Mouse (Mus musculus) naive thymus-derived CD4-positive, alpha-beta T cell, adult 2 months (primary cell): Measurements from ENCODE around the gene Smco2.

Experiments used
- DNase-seq: peaks from one replicate; pipeline ENCODE4 v3.0.0-alpha.2; 2011; ENCODE audit warnings: low read depth

Gene Smco2

GRCm38 (mm10) chr6:146850050-146850449 is at the start of gene Smco2:
Gene Smco2, plus strand, starts transcription at chr6:146850104.
- no peak for DNase-seq

- DNase-seq = no peak
These were observed 39.9 kb upstream of the Smco2 start for GRCm38 (mm10) chr6:146809991-146810390.

- no peak for DNase-seq
These were observed 36.9 kb upstream of the Smco2 start for GRCm38 (mm10) chr6:146813007-146813406.

GRCm38 (mm10) chr6:146820177-146820965 is 29.5 kb upstream of the Smco2 start:
- no peak for DNase-seq

- DNase-seq = no peak
These were observed 27.9 kb upstream of the Smco2 start for GRCm38 (mm10) chr6:146821958-146822357.

- DNase-seq = peak; percentile 61
These were observed 25.0 kb upstream of the Smco2 start for GRCm38 (mm10) chr6:146824727-146825486.

GRCm38 (mm10) chr6:146825487-146825773 is 24.5 kb upstream of the Smco2 start:
- DNase-seq = peak; percentile 2

- DNase-seq = no peak
These were observed 18.6 kb upstream of the Smco2 start for GRCm38 (mm10) chr6:146831320-146831719.

GRCm38 (mm10) chr6:146833485-146834314 is 16.2 kb upstream of the Smco2 start:
- peak; percentile 38 for DNase-seq

- DNase-seq = no peak
These were observed 15.6 kb upstream of the Smco2 start for GRCm38 (mm10) chr6:146834342-146834741.

- DNase-seq = no peak
These were observed 14.1 kb upstream of the Smco2 start for GRCm38 (mm10) chr6:146835784-146836183.

GRCm38 (mm10) chr6:146837316-146837715 is 12.6 kb upstream of the Smco2 start:
- no peak for DNase-seq

GRCm38 (mm10) chr6:146838366-146838765 is 11.5 kb upstream of the Smco2 start:
- no peak for DNase-seq

- DNase-seq = no peak
These were observed 11.0 kb upstream of the Smco2 start for GRCm38 (mm10) chr6:146838863-146839262.

- no peak for DNase-seq
These were observed 5.0 kb upstream of the Smco2 start for GRCm38 (mm10) chr6:146844867-146845266.

GRCm38 (mm10) chr6:146845347-146845746 is 4.6 kb upstream of the Smco2 start:
- no peak for DNase-seq

GRCm38 (mm10) chr6:146845961-146846750 is 3.7 kb upstream of the Smco2 start:
- DNase-seq = no peak

GRCm38 (mm10) chr6:146847402-146847801 is 2.5 kb upstream of the Smco2 start:
- no peak for DNase-seq

GRCm38 (mm10) chr6:146848281-146848680 is 1.6 kb upstream of the Smco2 start:
- DNase-seq = no peak

GRCm38 (mm10) chr6:146851916-146852315 is 2.0 kb downstream of the Smco2 start:
- DNase-seq = no peak

GRCm38 (mm10) chr6:146852739-146853138 is 2.8 kb downstream of the Smco2 start:
- DNase-seq = no peak

- no peak for DNase-seq
These were observed 5.3 kb downstream of the Smco2 start for GRCm38 (mm10) chr6:146855185-146855584.
